Mouse (Mus musculus) embryo, embryonic 11 days (tissue): ENCODE data around the gene Olfr309.
"Not testable (repeated sequence)": the region's sequence is repeated elsewhere in the genome, so short reads cannot be mapped to it uniquely, and the experiment has no call there.

Experiments used
- DNase-seq: peaks from one replicate; pipeline ENCODE4 v3.0.0-alpha.2; 2015

Olfr309 gene

DNA sequence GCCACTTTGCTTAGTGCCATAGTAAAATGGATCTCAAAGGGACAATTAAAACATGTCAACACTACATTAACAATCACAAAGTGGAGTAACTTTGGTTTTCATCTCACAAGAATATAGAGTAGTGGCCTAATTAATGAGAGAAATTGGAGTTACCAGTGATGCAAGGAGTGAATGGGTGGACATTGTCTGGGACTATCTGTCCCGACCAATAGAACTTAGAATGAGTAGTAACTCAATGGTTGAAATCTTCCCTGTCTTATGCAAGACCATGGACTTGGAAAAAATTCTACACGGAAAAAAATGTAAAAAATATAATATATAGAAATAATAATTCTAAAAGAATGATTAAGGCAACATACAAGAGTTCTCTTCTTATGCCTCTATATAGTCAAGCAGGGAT, at the start of gene Olfr309:
Olfr309 (minus strand) TSS at position 101 of the 400 bp plus-strand sequence.
- no peak for DNase-seq

- not testable (repeated sequence) for DNase-seq
Measured at GRCm38 (mm10) chr7:86346296-86346695, 32.8 kb upstream of the Olfr309 start.

- no peak for DNase-seq
Measured at GRCm38 (mm10) chr7:86344253-86344652, 30.7 kb upstream of the Olfr309 start.

DNA sequence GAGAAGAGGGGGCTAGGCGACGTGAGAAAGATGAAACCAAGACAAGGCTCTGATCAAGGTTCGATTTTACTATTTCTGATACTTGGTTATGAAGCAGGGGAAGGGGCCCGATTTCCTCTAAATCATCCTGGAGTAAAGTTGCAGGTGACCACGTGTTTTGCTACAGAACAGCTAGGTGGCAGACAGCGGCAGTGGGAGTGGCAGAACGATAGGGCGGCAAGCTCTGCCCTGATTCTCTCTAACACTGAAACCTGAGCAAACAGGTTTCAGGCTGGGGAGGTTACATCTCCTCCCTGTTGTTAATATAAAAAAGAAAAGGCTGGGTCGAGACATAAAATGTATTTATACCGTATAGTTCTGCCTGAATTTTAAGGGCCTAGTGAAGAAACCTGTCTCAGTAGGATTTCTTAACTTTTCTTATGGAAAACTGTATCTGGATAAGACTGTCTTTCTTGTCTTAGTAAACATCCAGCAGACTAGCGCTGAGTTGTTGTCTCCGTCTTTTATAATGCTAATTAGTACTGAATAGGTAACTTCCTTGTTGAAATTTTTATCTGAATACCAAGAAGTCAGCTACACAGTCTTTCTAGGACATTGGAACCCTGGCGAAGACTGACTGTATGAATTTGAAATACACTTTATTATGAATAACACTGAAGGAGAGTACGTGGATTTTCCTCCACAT, 29.5 kb upstream of the Olfr309 start:
- no peak for DNase-seq

- no peak for DNase-seq
Measured at GRCm38 (mm10) chr7:86337486-86337885, 24.0 kb upstream of the Olfr309 start, which contains the start of gene Olfr307. TSS of gene Olfr307 (minus strand) at chr7:86337586.

- DNase-seq = no peak
Measured at GRCm38 (mm10) chr7:86325530-86325929, 12.0 kb upstream of the Olfr309 start, which contains the start of gene Olfr308. TSS of gene Olfr308 (minus strand) at chr7:86325630.

- DNase-seq = no peak
Measured at GRCm38 (mm10) chr7:86321323-86321722, 7.8 kb upstream of the Olfr309 start.

GRCm38 (mm10) chr7:86277072-86277471, 36.4 kb downstream of the Olfr309 start, which contains the start of gene Olfr310:
TSS of gene Olfr310 (minus strand) at chr7:86277172.
- no peak for DNase-seq
